Mouse (Mus musculus) CD4-positive helper T cell, adult 2 months (primary cell): ENCODE results near the gene Csad.
A peak's percentile ranks its signal among the peaks of the same experiment; 100 is the strongest.
"Not testable (repeated sequence)": the region's sequence is repeated elsewhere in the genome, so short reads cannot be mapped to it uniquely, and the experiment has no call there.

Experiments used
- DNase-seq: peaks from one replicate; pipeline ENCODE4 v3.0.0-alpha.2; 2012; ENCODE audit warnings: low read depth, missing footprints, low spot score

The Csad gene

DNA sequence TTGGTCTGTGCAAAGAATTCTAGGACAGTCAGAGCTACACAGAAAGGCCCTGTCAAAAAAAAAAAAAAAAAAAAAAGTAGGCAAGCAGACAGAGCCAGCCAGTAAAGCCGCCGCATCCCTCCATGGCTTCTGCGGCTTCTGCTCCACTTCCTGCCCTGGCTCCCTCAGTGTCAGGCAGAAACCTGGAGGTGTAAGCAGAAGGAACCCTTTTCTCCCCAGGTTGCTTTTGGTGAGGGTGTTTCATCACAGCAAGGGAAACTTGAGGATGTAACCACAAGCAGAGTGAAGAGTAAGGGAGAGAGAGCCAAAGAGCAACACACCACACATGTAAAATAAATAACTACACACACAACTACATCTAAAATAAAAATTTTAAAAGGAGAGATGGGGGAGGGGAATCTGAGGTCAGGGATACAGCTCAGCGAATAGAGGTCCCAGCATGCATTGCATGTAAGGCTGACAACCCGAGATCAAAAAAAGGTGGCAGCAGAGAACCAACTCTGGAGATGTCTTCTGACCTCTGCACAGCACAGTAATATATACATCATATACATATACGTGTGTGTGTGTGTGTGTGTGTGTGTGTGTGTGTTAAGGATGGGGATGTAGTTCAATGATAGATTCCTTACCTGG, 38.9 kb downstream of the Csad start:
- DNase-seq: peak; percentile 74

DNA sequence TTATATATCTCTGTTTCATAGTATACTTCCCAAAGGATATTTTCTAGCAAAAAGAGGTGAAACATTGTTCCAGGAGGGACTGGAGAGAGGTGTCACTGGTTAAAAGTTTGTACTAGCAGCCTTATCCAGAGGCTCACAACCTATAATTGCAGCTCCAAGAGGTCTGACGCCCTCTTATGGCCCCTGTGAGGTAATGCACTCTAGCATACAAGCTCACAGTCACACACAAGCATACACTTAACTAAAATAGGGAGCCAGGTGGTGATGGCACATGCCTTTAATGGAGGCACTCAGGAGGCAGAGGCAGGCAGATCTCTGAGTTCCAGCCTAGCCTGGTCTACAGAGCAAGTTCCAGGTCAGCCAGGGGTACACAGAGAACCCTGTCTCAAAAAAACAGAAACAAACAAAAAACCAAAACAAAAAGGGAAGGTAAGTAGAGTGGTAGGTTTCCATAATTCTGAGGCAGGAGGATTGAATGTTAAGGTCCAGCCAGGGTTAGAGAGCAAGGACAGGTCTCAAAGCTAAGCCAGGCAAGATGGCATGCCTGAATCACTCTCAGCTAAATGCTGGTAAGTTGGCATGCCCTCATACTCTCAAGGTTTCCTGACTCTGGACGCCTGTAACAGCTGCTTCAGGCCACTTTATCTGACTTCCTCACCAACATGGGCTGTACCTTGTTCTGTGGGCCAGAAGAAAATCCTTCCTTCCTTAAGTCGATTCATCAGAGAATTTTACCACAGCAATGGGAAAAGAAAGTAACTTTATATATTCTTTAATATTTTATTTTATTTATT, 40.4 kb downstream of the Csad start:
- DNase-seq: no peak

DNA sequence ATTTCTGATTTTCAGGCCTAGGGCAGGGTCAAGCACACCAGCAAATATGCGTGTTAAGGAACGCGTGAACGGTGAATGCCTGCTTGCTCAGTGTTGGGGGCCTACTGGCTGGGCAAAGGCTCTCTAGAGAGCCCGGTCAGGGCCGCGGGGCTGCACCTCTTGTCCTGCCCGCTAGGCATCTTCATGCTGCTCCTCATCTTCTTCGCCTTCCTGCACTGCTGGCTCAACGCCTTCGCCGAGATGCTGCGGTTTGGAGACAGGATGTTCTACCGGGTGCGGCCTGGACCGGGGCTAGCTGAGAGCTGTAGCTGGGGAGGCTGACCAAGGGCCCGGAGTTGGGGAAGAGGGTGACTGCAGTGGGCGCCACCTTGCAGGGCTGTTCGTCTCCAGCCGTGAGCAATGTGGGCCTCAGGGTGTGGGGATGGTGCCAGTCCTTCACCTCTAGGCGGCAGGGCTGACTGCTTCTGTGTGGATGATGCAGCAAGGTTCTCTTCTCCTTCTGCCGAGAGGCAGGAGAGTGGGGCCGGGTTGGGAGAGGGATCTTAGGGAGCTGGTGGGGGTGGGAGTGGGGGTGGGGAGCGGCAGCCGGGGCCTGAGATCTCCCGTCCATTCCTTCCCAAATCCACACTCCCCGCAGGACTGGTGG, 44.0 kb downstream of the Csad start:
- peak; percentile 27 for DNase-seq

DNA sequence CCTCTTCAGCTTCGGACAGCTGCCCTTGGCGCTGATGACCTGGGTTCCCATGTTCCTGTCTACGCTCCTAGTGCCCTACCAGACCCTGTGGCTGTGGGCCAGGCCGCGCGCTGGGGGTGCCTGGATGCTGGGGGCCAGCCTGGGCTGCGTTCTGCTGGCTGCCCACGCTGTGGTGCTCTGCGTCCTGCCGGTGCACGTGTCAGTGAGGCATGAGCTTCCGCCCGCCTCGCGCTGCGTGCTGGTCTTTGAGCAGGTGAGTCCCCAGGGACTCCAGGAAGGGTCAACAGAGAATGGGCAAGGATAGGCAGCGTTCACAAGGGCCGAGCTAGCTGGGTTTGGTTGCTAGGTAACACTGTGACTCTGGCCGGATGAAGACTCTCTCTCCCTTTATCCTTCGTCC, 47.7 kb downstream of the Csad start:
- no peak for DNase-seq

DNA sequence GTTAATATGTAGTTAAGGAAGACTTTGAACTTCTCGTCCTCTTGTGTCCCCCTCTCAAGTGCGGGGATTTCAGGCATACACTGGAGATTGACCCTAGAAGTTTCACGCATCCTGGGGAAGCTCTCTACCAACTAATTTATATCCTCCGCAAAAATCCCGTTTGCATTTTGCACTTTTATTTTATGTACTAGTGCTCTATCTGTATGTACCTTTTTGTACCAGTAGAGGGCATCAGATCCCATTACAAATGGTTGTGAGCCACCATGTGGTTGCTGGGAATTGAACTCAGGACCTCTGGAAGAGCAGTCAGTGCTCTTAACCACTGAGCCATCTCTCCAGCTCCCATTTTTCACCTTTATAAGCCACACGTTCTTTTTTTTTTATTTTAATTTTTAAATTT, 49.5 kb downstream of the Csad start:
- DNase-seq: not testable (repeated sequence)

DNA sequence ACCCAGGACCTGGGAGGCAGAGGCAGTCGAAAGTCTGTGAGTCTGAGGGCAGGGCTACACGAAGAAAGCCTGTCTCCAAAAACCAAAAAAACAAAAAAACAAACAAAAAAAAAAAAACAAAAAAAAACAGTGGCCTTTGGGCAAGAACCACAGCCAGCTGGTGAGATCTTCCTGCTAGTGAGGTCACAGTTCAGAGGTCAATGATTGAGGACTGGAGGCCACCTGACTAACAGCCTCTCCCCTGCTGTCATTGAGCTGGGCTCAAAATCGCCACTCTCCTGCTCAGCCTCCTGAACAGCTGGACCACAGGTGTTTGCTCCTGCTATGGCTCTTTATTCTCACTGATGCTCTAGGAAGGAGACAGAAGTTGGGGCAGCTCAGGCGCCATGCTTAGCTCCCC, 51.9 kb downstream of the Csad start:
- no peak for DNase-seq

DNA sequence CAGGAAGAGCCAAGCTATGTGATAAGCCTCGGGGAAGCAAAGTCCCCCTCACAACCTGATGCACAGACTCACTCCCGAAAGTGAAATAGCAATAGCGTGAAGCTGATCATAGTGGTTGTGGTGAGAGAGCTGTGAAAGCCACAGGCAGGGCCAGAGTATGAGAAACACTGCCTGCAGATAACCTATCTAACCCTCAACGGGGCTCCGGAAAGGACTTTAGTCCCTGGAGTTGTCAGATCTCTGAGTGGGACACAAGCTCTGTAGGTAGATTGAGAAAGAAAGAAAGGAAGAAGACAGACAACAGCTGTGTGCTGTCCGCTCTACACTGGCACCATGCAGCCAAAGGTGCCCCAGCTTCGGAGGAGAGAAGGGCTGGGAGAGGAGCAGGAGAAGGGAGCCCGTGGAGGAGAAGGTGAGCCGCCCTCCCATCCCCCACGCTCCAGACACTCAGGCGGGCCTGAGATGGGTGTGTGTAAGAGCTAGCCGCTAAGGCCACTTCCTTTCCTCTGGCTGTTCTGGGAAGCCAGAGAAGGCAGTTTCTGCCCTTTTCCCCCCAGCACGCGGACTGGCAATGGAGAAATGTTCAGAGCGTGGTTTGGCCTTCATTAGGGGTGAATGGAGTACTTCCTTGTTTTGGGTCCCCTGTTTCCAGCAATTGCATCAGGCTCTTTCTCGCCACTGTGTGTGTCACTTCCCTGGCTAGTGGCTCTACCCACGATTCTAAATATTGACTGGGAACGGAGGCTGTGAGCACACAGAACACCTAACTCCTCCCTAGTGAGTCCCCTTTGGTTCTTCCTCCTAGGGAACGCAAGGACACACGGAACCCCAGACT, 54.0 kb downstream of the Csad start, which contains the start of gene Soat2:
Soat2 (plus strand) TSS at position 226 of the 835 bp plus-strand sequence.
- peak; percentile 67 for DNase-seq

DNA sequence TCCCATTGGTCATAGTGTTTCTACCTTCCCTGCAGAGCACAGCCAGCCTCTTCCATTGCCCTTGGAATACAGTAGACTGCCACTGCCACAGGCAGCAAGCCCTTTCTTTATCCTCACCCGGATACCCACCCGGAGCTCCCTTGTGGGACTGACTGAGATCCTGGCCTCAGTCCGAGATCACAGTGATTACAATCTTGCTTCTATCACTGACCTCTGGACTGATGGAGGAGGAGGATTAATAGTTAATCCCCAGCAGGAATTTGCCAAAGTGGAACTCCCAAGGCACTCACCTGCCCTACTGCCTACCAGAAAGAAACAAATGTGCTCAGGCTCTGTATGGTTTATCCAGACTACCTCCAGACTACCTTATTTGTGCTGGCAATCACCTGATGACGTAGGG, 55.0 kb downstream of the Csad start:
- no peak for DNase-seq

DNA sequence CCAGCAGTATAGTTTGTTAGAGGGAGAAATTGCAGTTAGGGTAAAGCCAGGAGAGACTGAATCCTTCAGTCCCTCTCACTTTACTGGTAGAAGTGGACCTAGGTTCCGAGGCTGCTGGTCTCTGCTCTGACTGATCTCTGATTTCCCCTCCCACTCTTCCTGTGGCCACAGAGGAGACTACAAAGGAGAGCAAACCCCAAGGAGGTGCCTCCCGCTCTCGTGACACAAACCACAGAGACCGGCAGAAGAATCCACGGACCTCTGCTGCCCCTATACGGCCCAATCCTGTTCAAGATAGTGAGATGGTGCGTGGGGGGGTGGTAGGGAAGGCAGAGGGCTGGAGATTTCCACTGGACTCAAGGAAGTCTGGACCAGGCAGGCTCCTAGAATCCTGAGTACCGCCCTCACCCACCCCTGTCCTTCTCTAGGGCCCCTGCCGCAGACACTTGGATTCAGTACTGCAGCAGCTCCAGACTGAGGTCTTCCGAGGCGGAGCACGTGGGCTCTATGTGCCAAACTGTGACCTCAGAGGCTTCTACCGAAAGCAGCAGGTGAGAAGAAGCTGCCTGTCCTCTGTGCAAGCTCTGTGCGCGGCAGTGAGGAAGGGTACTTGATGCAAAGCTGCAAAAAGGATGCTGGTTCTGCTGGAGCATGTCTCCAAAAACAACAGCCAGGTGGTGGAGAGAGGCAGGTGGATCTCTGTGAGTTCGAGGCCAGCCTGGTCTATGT, 56.7 kb downstream of the Csad start:
- DNase-seq: peak; percentile 60

DNA sequence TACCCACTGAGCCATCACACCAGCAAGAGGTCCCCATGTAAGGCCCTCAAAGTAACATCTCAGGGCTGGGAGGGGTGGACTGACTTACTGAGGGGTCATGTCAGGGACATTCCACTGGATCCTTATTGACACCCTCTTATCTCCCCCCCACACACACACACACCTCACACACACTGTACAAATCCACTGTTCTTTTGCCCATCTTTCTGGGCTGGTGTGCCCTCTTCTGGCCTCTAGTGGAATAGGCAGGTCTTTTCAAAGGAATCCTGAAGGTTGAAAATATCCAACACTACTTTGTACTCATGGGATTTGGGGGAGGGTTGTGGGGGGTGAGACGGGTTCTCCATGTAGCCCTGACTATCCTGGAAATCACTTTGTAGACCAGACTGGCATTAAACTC, 57.6 kb downstream of the Csad start:
- DNase-seq: peak; percentile 54

DNA sequence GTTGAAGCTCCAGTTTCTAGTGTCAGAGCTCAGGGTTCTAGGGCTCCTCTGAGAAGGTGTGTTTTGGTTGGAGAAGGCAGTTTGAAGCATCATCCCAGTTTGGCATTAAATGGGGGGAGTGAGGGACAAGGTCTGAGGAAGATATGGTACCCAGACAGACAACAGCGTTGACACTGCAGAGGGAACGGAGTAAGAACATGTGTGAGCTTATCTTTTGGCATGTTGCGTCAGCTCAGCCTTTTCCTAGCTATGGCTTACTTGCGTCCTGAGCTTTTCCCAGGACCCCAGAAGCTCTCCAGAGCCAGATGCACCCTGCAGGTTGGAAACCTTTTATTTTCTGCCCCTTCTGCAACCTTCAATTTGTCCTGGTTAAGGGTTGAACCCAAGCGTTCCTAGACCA, 58.4 kb downstream of the Csad start:
- DNase-seq: no peak

DNA sequence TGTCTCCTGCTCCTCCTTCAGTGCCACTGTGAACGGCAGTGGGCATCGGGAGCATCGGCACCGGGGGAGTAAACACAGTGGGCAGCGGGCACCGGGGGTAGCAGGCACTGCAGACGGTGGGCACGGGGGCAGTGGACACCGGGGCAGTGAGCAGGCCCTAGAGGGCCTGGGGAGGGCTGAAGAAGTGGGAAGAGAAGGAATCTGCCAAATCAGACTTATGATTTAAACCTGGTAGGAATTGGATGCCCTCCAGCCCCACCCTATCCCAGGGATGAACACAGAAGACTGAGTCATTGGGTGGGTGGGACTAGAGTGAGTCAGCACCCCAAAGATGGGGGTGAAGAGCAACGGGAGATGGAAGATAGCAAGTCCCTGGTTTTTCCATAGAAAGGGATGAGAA, 59.2 kb downstream of the Csad start:
- DNase-seq: no peak

DNA sequence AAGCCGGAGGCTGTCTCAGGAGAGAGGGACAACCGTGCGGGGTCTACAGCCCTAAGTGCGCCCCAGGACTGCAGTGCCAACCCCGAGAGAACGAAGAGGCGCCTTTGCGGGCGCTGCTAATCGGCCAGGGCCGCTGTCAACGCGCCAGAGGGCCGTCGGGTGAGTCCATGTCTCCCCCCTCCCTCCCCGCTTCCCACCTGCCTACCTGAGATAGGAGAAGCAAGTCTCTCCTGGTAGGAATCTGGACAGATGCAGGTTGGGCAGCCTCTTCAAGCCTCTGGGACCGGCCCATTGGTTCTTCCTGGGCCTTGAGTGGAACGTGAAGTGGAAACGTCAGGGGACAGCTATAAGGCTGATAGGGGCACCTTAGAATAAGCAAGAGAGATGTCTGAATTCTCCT, 59.8 kb downstream of the Csad start:
- DNase-seq: no peak

DNA sequence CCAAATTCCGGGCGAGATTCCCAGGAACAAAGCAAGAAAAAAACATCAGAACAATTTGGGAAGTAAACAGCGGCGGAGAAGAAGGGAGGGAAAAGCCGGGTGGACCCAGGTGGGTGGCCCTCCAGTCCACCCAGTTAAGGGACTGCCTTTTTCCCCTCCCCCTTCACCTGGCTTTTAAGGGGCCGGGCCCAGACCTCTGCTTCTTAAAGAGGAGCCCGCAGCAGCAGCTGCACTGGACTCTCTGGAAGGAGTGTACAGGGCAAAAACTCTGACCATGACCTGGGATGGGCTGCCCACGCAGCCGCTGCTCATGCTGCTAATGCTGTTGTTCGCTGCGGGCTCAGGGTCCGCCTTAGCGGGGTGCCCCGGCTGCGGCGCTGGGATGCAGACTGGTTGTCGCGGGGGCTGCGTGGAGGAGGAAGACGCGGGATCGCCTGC, 60.2 kb downstream of the Csad start, which contains the start of gene Igfbp6:
Igfbp6 (plus strand) TSS at position 89 of the 438 bp plus-strand sequence.
- DNase-seq: no peak

DNA sequence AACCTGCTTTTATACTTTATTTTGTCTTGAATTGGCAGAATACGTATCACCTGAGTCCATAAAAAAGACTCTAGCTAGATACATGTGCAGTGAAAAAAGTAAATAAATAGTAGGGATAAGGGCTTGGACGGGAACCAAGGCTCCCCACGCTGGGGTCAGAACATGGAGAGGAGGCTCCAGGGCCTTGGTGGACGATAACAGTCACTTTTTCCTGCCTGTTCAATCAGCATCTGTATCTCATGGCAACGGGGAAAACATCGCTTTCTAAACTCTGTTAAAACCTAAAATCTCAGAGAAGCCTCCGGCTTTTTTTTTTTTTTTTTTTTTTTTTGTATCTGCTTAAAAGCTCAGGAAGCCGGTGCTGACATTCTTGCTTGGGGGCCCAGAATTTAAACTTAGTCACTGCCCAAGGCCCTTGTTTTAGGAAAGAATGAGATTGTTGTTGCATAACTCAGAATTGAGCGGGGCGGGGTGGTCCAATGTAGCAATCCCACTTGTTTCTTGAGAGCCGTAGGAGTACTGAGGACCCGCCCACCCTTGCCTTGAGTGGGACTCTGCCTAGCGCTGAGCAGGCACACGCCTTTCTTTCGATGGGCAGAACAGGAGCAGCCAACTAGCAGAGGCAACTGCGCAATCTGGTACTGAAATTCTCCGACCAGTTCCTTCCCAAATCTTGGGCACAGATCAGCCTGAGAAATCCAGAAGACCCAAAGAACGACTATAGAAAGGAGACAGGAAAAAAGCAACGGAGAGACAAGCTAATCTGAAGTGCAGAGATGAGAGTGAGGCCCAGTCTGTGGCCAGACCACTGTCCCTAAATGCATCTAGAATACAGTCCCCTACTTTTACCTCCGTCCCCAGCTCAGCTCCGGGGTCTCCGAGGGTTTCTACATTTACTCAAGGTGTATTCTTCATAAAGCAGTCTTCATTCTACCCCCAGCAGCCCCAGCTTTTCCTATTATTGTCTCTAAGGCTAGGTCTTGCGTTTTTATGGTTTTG, 61.3 kb downstream of the Csad start:
- DNase-seq: no peak

DNA sequence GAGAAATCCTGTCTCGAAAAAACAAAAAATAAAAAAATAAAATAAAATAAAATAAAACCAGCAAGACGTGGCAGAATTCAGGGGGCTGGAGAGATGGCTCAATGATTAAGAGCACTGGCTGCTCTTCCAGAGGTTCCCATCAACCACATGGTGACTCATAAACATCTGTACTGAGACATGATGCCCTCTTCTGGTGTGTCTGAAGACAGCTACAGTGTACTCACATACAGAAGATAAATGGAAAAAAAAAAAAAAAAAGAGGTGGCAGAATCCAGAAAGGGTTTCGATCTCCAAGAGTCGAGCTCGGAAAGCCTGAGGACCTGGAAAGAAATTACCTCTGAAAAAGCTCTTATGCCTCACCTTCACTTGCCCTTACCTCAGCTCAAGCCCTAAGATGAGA, 63.4 kb downstream of the Csad start:
- DNase-seq: no peak

DNA sequence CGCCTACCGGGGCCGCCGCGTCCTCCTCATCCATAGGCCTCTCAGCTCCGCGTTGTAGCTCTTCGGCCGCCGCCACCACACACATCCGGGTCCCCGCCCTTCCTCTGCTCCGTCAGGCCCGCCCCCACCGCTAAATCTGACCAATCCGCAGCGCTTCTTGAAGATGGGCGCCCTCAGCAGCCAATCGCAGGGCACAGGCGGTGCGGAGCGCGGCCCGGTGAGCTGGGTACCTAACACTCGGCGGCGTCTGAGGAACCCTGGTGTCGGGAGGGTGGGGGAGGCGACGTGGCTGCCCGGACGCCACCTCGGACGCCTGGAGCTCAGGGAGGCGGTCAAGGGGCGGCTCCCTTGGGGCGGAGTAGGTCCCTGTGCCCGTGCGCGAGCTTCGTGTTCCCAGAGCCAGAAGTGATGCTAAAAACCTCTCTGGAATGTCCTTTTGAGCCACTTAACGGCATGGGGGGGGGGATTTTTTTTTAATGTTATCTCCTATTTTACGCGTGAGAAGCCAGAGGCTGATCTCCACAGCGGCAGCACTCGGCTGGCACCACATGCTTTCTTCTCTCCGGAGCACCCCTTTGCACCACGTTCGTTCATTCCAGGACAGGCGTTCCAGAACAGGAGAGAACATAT, 68.3 kb downstream of the Csad start, which contains the start of gene Spryd3:
Spryd3 (minus strand) TSS at position 106 of the 630 bp plus-strand sequence.
- peak; percentile 97 for DNase-seq

DNA sequence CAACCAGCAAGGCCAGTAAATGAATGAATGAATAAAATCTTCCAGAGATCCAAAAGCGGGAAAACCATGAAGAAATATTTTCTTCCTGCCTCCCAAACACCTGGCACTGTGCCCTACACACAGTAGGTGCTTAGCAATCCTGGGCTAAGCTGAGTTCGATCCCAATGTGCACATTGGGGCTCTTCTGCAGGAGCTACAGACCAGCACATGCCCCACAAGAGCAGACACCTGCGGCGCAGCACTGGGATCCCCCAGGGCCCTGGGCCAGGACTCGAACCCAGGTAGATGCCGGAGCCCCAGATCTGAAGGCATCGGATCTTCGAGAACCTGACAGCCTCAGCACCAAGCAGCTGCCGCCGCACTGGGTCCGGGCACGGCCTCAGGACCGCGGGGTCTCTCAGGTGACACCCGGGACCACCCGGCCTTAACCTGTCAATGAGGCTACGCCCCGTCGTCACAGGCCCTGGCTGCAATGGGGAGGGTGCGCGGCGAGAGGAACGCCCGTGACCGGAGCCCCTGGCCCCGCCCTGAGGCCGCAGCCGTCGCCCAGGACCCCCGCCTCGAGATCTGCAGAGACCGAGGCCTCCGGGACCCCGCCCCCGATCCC, 68.9 kb downstream of the Csad start:
- no peak for DNase-seq

DNA sequence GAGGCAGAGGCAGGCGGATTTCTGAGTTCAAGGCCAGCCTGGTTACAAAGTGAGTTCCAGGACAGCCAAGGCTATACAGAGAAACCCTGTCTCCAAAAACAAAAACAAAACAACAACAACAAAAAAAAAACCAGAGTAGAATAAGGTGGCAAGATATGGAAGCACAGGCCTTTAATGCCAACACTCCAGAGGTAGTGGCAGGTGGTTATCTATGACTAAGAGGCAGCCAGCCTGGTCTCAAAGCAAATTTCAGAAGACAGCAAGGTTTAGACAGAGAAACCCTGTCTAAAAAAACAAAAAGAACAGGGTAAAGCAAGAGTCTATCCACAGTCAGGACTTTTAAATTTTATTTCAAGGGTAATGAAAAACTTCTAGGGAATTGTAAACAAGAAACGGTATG, 69.8 kb downstream of the Csad start:
- no peak for DNase-seq
